Mouse (Mus musculus) heart, embryonic 10.5 days (tissue): ENCODE results near the gene Rs1. TPM values are rescaled to one million over a fixed set of nuclear protein-coding genes. Genes with fewer than 3 reads are reported as not detected.
"Not testable (repeated sequence)": the region's sequence is repeated elsewhere in the genome, so short reads cannot be mapped to it uniquely, and the experiment has no call there.

Source experiments
- DNase-seq: peaks from one replicate; pipeline ENCODE4 v3.0.0-alpha.2; 2017; ENCODE audit warnings: low spot score
- H3K27ac ChIP-seq: fragments of 300-500 bp; sonication (generic); 2 replicates; pipeline ENCODE4 v1.5.1; 2016; ENCODE audit warnings: mild to moderate bottlenecking
- H3K27me3 ChIP-seq: fragments of 300-500 bp; sonication (generic); 2 replicates; pipeline ENCODE4 v1.6.1; 2016; ENCODE audit warnings: mild to moderate bottlenecking; ENCODE audit not compliant: poor library complexity, insufficient read depth, severe bottlenecking
- H3K36me3 ChIP-seq: fragments of 300-500 bp; sonication (generic); 2 replicates; pipeline ENCODE4 v1.6.1; 2016; ENCODE audit warnings: mild to moderate bottlenecking, moderate library complexity
- H3K4me1 ChIP-seq: fragments of 300-500 bp; sonication (generic); 2 replicates; pipeline ENCODE4 v1.6.1; 2016; ENCODE audit warnings: mild to moderate bottlenecking
- H3K4me3 ChIP-seq: fragments of 300-500 bp; sonication (generic); 2 replicates; pipeline ENCODE4 v1.5.1; 2016; ENCODE audit warnings: mild to moderate bottlenecking, moderate library complexity
- H3K9me3 ChIP-seq: fragments of 300-500 bp; sonication (generic); 2 replicates; pipeline ENCODE4 v1.6.1; 2016; ENCODE audit warnings: mild to moderate bottlenecking, moderate library complexity
- WGBS: fragments of 180-500 bp; shearing (Covaris S2); methylation state at CpG from one replicate; pipeline ENCODE4 v1.1.7; 2016; 5-methylcytosine and 5-hydroxymethylcytosine counted together
- polyA plus RNA-seq: library from polyadenylated mRNA; unstranded; fragments of >200 nt; fragmentation: Nextera tagmentation; extraction: Ambion mirVana; gene quantifications from 2 replicates; pipeline ENCODE4 v1.2.1, GENCODE M21; 2016

Rs1 gene
- not detected in 2 replicates for polyA plus RNA-seq

DNA sequence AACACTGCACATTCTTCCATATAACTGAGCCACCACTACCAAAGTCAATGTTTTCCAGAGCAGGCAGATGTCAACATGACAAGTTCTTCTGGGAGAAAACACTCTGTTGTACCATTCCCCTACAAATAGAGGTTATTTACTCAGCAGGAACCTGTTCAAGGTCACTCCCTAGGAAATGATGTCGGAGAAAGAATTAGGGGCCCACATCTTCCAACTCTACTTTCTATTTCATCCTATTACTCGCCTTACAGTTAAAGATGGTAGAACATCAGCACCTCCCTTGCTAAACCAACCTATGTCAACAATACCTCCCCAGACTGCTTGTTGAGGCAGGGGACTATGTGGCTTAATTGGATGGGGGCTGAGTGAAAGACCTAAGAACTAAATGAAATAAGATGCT is at the start of gene Rs1:
TSS of gene Rs1 (plus strand) at position 301 of the 400 bp plus-strand sequence.
- Histone ChIP-seq H3K27ac (no peak within 1 kb of the TSS), H3K27me3 (peaks cover 16% of the 10 kb centered on the region; the same call in 1 of the 2 replicates), H3K9me3 (no peaks in the 10 kb centered on the region), H3K36me3 (no peaks in the 10 kb centered on the region), H3K4me3 (no peak within 1 kb of the TSS; the same call in 1 of the 2 replicates), H3K4me1 (no peaks in the 10 kb centered on the region)
- no peak for DNase-seq
- WGBS: 81% methylated on average over 2 of the region's 2 CpGs

DNA sequence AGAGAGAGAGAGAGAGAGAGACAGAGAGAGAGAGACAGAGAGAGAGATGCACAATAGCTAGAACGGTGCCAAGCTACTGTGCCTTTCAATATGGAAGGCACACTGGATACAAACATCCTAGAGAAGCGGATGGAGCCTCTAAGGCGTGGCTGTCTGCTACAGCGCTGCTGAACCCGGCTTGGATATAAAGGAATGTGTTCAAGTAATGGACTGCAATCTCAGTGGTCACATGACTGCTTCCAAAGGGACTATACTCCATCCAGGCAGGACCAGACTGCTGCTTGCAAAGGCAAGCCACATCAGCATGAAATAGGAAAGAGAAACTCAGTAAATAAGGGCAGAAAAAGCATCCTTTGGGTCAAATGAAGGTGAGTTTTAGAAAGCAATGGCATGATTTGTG is 32.2 kb upstream of the Rs1 start, which contains the start of gene Ppef1:
TSS of gene Ppef1 (minus strand) at position 116 of the 400 bp plus-strand sequence.
- no peaks in the 10 kb centered on the region for H3K36me3 ChIP-seq
- DNase-seq: no peak
- no peaks in the 10 kb centered on the region for H3K9me3 ChIP-seq
- H3K27me3 ChIP-seq: peaks cover 4% of the 10 kb centered on the region; the same call in 1 of the 2 replicates
- 73% methylated on average over 5 of the region's 5 CpGs for WGBS
- H3K27ac ChIP-seq: no peak within 1 kb of the TSS
- no peaks in the 10 kb centered on the region for H3K4me1 ChIP-seq
- H3K4me3 ChIP-seq: no peak within 1 kb of the TSS

DNA sequence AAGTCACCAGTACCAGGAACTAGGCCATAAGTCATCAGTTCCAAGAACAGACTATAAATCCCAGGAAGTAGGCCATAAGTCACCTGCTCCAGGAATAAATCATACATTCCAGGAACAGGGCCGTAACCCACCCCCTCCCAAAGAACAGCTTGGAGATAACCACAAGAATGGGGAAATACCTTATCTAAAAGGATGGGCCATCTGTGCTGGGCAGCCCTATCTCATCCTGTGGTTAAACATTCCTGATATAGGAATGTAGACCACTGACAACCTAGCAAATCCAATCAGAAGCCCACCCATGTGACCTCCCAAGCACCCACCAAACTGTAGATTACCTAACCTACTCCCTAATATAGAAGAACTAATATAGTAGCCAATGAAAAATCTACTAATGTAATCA is 22.4 kb upstream of the Rs1 start:
- H3K36me3 ChIP-seq: no peaks in the 10 kb centered on the region
- H3K27me3 ChIP-seq: no peaks in the 10 kb centered on the region
- no peaks in the 10 kb centered on the region for H3K4me1 ChIP-seq
- H3K27ac ChIP-seq: no peak overlapping the region
- no peak overlapping the region for H3K4me3 ChIP-seq
- WGBS: 57% methylated on average over 1 of the region's 1 CpGs
- no peaks in the 10 kb centered on the region for H3K9me3 ChIP-seq
- no peak for DNase-seq

DNA sequence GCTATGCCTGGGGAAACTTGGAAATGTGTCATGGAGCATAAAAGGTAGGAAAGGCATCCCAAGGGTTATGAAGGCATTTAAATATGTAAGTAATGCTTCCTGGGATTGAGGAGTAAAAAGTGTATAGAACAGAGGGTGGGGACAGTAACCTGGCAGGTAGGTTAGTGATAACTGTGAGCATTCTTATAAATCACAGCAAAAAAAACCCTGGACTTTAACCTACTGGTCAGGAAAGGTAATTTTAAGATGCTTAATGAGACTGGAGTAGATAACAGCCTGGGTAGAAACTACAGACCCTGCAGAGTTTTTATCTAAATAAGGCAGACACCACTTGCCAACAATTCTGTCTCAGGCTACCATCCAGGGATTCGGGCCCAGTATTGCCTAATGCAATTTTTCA is 19.2 kb upstream of the Rs1 start:
- 53% methylated on average over 1 of the region's 1 CpGs for WGBS
- Histone ChIP-seq H3K9me3 (no peaks in the 10 kb centered on the region), H3K27me3 (no peaks in the 10 kb centered on the region), H3K4me3 (no peak overlapping the region), H3K4me1 (no peaks in the 10 kb centered on the region), H3K36me3 (no peaks in the 10 kb centered on the region), H3K27ac (no peak overlapping the region)
- DNase-seq: no peak

DNA sequence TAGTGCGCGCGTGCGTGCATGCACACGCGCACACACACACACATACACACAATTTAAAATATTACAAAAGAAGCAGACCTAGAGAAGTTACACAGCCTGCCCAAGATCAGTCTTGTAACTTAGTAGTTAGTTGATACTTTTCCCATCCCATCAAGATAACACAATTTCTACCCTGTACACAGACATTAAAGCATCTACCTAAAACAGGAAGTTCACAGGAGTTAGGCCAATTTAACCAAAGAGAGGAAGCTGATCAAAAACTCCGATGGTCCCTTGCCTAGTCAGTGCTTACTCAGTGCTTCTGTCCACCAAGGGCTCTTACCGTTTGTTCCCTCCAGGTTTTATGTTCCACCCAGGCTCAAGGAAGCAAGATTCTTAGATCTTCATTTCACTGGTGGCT is 17.0 kb upstream of the Rs1 start:
- Histone ChIP-seq H3K9me3 (no peaks in the 10 kb centered on the region), H3K27ac (no peak overlapping the region), H3K4me1 (no peaks in the 10 kb centered on the region), H3K36me3 (no peaks in the 10 kb centered on the region), H3K4me3 (no peak overlapping the region), H3K27me3 (no peaks in the 10 kb centered on the region)
- no peak for DNase-seq
- WGBS: 92% methylated on average over 8 of the region's 8 CpGs

DNA sequence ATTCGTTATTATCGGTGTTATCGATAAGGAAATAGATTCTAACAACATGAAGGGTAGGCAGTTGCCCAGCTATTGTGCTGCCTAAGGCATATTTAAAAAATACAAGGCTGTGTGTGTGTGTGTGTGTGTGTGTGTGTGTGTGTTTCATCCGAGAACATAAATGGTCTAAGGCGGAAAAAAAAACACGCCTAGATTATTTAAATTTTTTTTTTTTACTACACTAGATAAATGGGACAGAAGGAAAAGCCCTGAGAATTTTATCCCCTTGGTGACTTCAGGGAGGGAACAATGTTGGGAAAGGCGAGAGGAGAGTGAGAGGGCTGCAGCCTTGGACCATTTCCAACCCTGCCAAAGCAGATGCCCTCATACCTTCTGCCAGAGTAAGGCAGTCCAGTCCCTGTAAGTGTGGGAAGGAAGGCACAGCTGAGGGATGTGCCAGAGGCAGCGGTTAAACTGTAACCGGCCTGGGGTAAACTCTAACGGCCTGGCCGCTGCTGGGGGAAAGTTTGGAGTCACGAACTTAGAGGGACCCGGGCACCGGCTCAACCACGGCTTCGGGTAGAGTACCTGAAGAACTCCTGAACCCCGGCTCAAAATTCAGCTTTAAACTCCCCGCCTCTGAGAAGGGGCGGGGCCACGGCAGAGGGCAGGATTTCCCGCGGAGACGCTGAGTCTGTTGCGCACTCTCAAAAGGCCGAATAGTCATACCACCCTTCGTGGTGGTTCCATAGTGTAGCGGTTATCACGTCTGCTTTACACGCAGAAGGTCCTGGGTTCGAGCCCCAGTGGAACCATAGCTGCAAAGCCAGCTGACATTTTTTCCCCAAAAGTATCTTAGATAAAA is 2.2 kb upstream of the Rs1 start:
- Histone ChIP-seq H3K27ac (no peak overlapping the region; the same call in 1 of the 2 replicates), H3K4me1 (no peaks in the 10 kb centered on the region), H3K27me3 (peaks cover 7% of the 10 kb centered on the region; the same call in 1 of the 2 replicates), H3K9me3 (no peaks in the 10 kb centered on the region), H3K4me3 (peak overlapping the region; percentile 58), H3K36me3 (no peaks in the 10 kb centered on the region)
- peak; percentile 85 for DNase-seq
- WGBS: 24% methylated on average over 30 of the region's 30 CpGs

DNA sequence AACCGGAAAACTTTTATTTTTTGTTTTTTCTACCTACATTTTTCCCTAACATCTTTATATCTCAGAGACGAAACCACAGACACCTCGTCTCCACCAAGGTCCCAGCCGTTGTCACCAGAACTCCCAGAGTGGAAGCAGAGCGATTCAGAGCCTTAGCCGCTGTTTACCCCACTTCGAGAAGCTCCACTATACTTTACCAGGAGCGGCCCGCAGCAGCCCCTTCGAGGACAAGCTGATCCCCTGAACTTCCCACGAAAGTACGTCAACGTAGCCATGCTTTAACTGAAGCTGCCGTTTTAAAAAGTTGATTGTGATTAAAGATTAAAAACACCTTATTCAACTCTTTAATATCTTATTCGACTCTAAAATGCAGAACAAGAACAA is 1.6 kb upstream of the Rs1 start:
- H3K27me3 ChIP-seq: peaks cover 14% of the 10 kb centered on the region; the same call in 1 of the 2 replicates
- peak overlapping the region; percentile 72; the same call in 1 of the 2 replicates for H3K27ac ChIP-seq
- DNase-seq: peak; percentile 76

DNA sequence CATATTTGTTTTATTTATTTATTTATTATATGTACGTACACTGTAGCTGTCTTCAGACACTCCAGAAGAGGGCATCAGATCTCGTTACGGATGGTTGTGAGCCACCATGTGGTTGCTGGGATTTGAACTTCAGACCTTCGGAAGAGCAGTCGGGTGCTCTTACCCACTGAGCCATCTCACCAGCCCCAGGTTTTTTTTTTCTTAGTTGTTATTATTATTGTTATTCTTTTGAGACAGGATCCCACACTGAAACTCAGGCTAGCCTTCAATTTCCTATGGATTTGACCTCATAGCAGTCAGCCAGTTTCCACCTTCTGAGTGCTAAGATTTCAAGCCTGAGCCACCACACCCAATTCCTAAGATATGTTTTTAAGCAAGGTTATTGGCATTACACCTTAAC is 1.8 kb downstream of the Rs1 start:
- 78% methylated on average over 5 of the region's 5 CpGs for WGBS
- not testable (repeated sequence) for H3K9me3 ChIP-seq, H3K36me3 ChIP-seq, DNase-seq, H3K4me1 ChIP-seq, H3K4me3 ChIP-seq, H3K27ac ChIP-seq
- H3K27me3 ChIP-seq: peaks cover 18% of the 10 kb centered on the region; the same call in 1 of the 2 replicates

More for the DNA sequence above, 1.6 kb upstream of the Rs1 start:
- Histone ChIP-seq H3K9me3 (no peaks in the 10 kb centered on the region), H3K36me3 (no peaks in the 10 kb centered on the region), H3K4me1 (no peaks in the 10 kb centered on the region), H3K4me3 (peak overlapping the region; percentile 58)
- 32% methylated on average over 15 of the region's 15 CpGs for WGBS

DNA sequence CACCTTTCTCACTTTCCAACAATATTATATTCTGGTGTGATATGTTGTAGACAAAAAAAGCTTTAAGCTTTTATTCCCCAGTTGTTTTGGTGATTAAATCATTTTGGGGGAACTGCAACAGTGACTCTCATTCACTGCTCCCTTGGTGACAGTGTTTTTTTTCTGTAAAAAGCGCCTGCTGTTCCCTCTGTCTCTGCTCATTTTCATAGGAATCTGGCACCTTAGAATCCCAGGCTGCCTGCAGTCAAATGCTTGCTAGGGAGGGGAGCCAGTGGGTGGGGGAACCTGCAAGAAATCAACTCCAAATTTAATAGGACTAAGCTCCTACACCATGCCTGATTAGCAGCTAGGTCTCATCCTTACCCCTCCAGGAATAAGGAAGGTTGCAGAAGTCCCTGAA is 5.2 kb downstream of the Rs1 start:
- no peaks in the 10 kb centered on the region for H3K9me3 ChIP-seq
- no peak overlapping the region for H3K4me3 ChIP-seq
- no peaks in the 10 kb centered on the region for H3K36me3 ChIP-seq
- no peak for DNase-seq
- peaks cover 30% of the 10 kb centered on the region; the same call in 1 of the 2 replicates for H3K27me3 ChIP-seq
- WGBS: 15% methylated on average over 1 of the region's 1 CpGs
- H3K27ac ChIP-seq: no peak overlapping the region
- H3K4me1 ChIP-seq: no peaks in the 10 kb centered on the region

DNA sequence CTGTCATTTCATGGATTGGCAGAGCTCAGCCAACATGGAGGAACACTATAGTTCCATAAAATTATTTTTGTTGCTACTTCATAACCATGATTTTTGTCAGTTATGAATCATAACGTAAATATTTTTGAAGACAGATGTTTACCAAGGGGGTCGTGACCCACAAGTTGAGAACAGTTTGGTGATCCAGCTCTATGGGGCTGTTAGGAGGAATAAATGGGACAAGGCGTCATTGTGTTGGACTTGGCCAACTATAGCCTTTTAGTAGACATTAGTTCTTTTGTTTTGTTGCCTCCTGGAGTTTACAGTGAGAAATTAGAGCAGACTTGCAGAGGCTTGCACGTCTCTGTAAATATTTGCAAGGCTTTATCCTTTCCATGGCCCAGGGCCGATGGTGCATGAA is 14.5 kb downstream of the Rs1 start:
- 73% methylated on average over 5 of the region's 5 CpGs for WGBS
- DNase-seq: no peak
- H3K27me3 ChIP-seq: peaks cover 5% of the 10 kb centered on the region; the same call in 1 of the 2 replicates

DNA sequence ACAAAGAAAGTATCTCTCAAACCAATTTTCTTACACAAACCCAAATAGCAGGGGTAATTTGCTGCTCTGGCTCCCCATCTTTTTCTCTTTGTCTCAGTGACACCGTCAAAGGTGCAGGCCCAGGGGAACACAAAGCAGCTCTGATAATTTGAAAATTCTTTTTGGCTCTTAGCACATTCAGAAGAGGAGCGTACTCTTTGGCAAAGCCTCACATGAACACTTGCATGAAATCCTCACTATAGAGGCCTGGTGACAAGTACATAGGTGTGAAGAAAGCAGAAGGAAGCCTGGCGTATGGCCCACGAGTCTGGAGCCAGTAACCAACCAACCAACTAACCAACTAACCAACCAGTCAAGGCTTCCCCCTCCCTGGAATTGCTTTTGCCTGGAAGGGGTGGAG is 27.1 kb downstream of the Rs1 start:
- Histone ChIP-seq H3K27ac (no peak overlapping the region), H3K27me3 (peaks cover 13% of the 10 kb centered on the region; the same call in 1 of the 2 replicates)
- 78% methylated on average over 4 of the region's 4 CpGs for WGBS

More for the DNA sequence above, 14.5 kb downstream of the Rs1 start:
- Histone ChIP-seq H3K27ac (no peak overlapping the region), H3K9me3 (no peaks in the 10 kb centered on the region), H3K36me3 (no peaks in the 10 kb centered on the region), H3K4me1 (no peaks in the 10 kb centered on the region), H3K4me3 (no peak overlapping the region)

DNA sequence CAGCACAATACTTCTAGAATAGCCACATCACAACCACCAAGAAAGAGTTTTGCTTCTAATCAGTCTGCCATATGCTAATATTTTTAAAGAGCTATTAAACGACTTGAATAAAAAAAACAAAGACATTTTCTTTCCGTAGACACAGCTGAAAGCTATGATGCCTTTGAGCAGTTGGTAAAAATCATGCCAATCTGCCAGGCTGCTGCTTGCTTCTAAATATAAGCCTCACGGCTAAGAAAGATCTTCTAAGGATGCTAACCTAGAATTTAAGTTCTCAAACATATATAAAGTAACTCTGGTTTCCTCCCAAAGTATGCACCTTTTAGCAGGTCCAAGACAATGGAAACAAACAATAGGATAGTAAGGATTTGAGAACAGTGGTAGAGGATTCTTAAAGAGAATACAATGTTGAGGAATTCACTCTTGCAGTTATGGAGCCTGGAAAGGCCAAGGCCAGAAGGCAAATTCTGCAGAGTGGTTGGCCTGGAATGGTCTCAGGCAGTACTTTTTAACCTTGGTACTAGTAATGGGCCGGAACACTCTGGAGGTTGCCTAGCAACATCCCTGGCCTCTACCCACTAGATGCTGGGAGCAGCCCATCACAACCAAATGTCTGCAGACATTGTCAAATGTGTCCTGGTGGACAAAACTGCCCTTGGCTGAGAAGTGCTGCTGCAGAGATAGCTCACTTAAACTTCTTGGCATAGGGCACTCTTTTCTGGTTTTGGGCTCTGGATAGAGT is 36.8 kb downstream of the Rs1 start:
- WGBS: 80% methylated on average over 4 of the region's 4 CpGs
- H3K9me3 ChIP-seq: no peaks in the 10 kb centered on the region
- no peaks in the 10 kb centered on the region for H3K4me1 ChIP-seq
- H3K27ac ChIP-seq: no peak overlapping the region
- 0 out of 2 replicates have a peak, but pooled peaks cover 2% of the 10 kb centered on the region for H3K36me3 ChIP-seq
- no peak overlapping the region for H3K4me3 ChIP-seq
- H3K27me3 ChIP-seq: peaks cover 12% of the 10 kb centered on the region; the same call in 1 of the 2 replicates
- no peak for DNase-seq

More for the DNA sequence above, 27.1 kb downstream of the Rs1 start:
- Histone ChIP-seq H3K4me1 (no peaks in the 10 kb centered on the region), H3K9me3 (no peaks in the 10 kb centered on the region), H3K4me3 (no peak overlapping the region), H3K36me3 (no peaks in the 10 kb centered on the region)
- no peak for DNase-seq

DNA sequence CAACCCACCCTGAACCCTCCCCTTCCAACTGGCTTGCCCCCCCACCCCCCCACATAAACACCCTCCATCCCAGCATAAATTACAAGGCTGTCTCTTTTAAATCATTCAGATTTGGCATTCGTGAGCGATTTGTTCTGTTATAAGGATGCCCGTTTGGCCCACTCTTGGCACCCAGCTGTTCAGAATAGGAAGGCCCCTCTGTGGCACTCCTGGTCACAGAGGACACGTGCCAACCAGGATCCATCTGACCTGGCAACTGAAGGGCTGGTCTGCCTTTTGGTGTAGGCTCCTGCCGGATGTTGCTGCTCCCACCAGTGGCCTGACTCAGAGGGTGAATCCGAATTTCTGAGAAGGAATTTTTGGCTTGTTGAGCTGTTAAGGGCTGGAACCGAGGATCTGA is 40.4 kb downstream of the Rs1 start:
- H3K27me3 ChIP-seq: peaks cover 9% of the 10 kb centered on the region; the same call in 1 of the 2 replicates
- 82% methylated on average over 7 of the region's 7 CpGs for WGBS

More for the DNA sequence above, 40.4 kb downstream of the Rs1 start:
- H3K9me3 ChIP-seq: no peaks in the 10 kb centered on the region
- no peaks in the 10 kb centered on the region for H3K4me1 ChIP-seq
- no peak overlapping the region for H3K4me3 ChIP-seq
- H3K36me3 ChIP-seq: 0 out of 2 replicates have a peak, but pooled peaks cover 2% of the 10 kb centered on the region
- H3K27ac ChIP-seq: no peak overlapping the region
- no peak for DNase-seq
